Mouse (Mus musculus): ENCODE measurements around the gene Nlgn1.

DNA sequence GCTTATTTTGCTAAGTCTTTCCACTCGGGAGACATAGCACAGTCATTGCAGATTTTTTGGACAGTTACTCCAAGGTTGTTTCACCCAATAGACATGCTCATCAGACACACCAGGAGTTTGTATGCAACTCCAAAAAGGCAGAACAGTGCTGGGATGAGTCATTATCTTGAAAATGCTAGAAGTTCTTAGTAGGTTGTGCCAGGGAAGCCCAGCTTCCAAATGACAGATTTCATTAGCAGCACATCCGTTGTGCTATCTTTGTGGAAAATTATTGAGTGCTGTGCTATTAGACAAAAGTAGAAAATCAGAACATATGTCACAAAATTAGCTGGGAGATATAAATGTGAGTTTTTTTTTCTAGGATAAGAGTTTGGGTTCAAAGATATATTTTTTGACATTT lies 137.3 kb downstream of the Nlgn1 start:
- TF ChIP-seq ZC3H11A (IDR thresholded peaks at IDR 0.05; ENCODE audit: borderline replicate concordance, low read depth, low read length) (no peak), MAFK (IDR thresholded peaks at IDR 0.05; ENCODE audit: insufficient read depth, low read depth, low read length) (no peak), CHD2 (IDR thresholded peaks at IDR 0.05; ENCODE audit: low read depth, low read length) (no peak), HCFC1 (IDR thresholded peaks at IDR 0.05; ENCODE audit: borderline replicate concordance, insufficient read depth, low read length) (no peak), ZNF384 (IDR thresholded peaks at IDR 0.05; ENCODE audit: low read depth, low read length) (no peak)
